Mouse (Mus musculus) ES-Bruce4 (cell line): Measurements from ENCODE around the gene Pnmal2.

Source experiments
- EP300 ChIP-seq: IDR thresholded peaks from 2 replicates; pipeline ENCODE4 v1.6.1; 2011; ENCODE audit warnings: low read depth, low read length; ENCODE audit not compliant: insufficient read depth
- POLR2A ChIP-seq: IDR thresholded peaks from one replicate; pipeline ENCODE4 v1.8.1; 2011; ENCODE audit warnings: low read length; ENCODE audit not compliant: insufficient read depth

DNA sequence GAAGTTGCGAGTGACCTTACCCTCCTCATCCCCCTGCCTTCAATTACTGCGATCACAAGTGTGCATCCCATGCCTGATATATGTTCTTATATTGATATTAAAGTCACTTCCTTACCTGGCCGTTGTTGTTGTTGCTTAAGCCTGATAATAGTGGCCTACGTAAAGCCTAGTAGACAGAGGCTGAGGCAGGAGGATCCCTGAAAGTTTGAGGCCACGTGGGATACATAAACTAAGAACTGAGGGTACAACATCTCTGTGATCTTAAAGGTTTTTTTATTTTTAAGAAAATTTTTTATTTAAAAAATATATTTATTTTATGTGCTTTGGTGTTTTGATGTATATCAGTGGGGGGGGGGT, 47.9 kb downstream of the Pnmal2 start, which contains the start of gene Ccdc8:
- no peak for TF ChIP-seq EP300
- TF ChIP-seq POLR2A = no peak
